Mouse (Mus musculus) retina, embryonic 14.5 days (tissue): ENCODE data around the gene Stxbp6.

ENCODE experiments used
- DNase-seq: peaks from one replicate; pipeline ENCODE4 v3.0.0-alpha.2; 2015; ENCODE audit warnings: low spot score

The Stxbp6 gene

DNA sequence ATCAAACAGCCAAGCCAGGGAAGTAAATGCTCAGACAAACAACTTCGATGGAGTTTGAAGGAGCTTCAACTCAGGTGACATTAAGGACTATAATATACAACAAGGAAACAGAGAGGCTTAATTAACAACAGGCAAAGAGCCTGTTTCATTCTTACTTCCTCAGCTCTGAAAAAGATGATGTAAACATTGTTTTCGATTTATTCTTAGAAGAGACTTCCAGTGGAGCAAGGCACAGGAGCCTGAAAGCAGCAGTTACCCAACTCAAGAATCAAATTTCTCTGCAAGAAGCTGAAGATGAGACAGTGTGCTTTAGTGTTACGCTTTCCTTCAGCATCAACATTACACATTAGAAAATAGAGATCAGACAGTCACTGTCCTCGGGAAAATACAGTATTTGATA lies 160.7 kb downstream of the Stxbp6 start:
- no peak for DNase-seq

- no peak for DNase-seq
Observed at GRCm38 (mm10) chr12:44908028-44908702, 166.3 kb downstream of the Stxbp6 start.

- DNase-seq: no peak
Observed at GRCm38 (mm10) chr12:44906001-44906400, 168.5 kb downstream of the Stxbp6 start.

- DNase-seq: no peak
Observed at GRCm38 (mm10) chr12:44903205-44903732, 171.2 kb downstream of the Stxbp6 start.

GRCm38 (mm10) chr12:44899173-44899870 lies 175.2 kb downstream of the Stxbp6 start:
- DNase-seq: no peak

GRCm38 (mm10) chr12:44896460-44896859 lies 178.0 kb downstream of the Stxbp6 start:
- no peak for DNase-seq

- no peak for DNase-seq
Observed at GRCm38 (mm10) chr12:44889677-44890393, 184.7 kb downstream of the Stxbp6 start.

DNA sequence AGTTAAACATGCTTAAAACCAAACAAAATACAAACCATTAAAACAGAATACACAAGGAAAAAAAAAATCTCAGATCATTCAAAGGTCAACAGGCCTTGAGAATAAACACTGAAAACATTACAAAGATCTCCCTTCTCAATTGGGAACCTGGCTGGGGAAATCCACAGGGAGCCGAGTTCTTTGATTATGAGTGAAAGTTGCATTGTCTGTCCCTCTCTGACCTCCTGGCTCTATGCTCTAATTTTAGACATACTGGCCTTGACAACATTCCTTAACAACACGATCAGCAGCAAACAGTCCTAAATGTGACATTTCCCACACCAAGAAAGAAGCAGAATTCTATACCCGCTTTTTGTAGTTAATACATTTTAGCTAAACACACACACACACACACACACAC lies 187.7 kb downstream of the Stxbp6 start:
- DNase-seq: peak; percentile 57

- DNase-seq: no peak
Observed at GRCm38 (mm10) chr12:44872697-44873096, 201.8 kb downstream of the Stxbp6 start.

- DNase-seq: no peak
Observed at GRCm38 (mm10) chr12:44865442-44865841, 209.1 kb downstream of the Stxbp6 start.

- no peak for DNase-seq
Observed at GRCm38 (mm10) chr12:44859454-44859853, 215.1 kb downstream of the Stxbp6 start.

GRCm38 (mm10) chr12:44858110-44858885 lies 216.2 kb downstream of the Stxbp6 start:
- no peak for DNase-seq

GRCm38 (mm10) chr12:44852024-44852423 lies 222.5 kb downstream of the Stxbp6 start:
- peak; percentile 79 for DNase-seq

DNA sequence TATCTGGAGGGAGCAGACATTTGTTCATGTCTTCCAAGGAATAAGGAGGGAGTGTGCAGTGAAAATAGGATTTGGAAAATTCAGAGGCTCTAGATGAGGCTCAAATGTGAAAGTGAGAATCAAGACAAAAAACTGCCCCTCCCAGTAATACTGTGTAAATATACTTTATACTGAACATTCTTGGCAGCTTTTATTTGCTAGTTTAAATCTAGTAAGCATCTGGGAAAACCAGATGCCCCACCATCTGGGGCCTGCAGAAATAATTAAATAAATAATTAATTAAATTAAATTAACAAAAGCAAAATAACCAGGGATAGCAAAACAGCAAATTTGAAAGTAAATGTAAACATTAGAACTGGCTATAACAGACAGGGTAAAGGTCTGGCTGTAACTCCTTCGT lies 224.0 kb downstream of the Stxbp6 start:
- DNase-seq: no peak

GRCm38 (mm10) chr12:44848483-44849221 lies 225.9 kb downstream of the Stxbp6 start:
- peak; percentile 82 for DNase-seq

DNA sequence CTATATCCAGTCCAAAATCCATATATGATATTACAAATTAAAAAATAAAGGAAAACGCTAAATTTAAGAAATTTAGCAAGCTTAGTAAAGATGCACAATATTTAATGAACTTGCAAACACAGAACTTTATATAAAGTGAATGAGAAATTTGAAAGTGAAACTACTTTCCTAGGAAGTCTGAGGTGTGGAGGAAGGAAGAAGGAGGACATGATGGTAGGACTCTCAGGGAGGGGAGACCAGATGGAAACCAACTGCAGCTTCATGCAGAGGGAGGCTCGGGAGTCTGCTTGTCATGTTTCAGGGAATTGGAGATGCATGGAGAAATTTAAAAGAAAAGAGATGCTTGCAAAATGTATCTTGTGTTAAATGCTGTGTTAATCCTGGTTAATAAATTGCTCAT lies 233.9 kb downstream of the Stxbp6 start:
- no peak for DNase-seq

- peak; percentile 46 for DNase-seq
Observed at GRCm38 (mm10) chr12:44839594-44840373, 234.7 kb downstream of the Stxbp6 start.

DNA sequence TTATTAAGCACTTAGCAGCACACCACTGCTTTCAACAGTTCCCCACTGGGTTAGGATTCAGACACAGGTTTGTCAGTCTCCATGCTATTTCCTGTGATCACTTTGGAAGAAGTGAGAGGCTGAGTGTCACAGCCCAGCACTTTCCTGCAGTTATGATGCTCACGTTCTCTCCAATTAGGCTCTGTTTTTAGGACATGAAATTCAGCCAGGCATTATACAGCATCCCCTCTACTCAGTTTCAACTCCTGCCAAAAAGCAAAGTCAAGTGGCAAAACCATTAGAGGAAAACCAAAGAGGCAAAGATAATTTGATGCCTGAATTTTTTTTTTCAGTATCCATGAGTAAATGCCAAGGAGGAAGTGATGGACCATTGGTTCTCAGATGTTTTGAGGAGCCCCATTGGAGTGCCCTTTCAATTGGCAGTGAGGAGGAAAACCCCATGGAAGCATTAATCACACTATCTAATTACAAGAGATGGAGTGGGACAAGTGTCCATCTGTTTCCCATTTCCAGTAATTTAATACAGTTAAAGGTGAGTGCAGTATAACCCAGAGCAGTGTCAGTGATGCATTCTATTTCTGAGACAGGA lies 238.5 kb downstream of the Stxbp6 start:
- no peak for DNase-seq

DNA sequence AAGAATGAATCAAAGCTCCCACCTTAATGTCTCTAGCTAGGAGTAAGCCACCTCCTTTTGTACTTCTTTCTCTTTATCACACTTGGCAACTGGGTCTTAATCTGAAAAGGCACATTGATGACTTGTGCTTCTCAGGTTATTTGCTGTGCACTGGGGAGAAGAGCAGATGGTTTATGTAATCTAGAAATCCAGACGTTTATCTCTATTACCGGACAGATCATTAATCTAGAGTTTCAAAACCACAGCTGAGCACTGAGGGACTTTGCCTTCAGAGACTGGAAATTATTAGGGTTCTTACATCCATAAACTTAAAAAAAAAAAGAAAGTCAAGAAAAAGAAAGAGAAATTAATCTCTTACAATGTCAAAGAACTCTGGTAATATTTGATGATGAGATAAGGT lies 262.6 kb downstream of the Stxbp6 start:
- no peak for DNase-seq

GRCm38 (mm10) chr12:44804213-44804612 lies 270.3 kb downstream of the Stxbp6 start:
- DNase-seq: no peak
